Mouse (Mus musculus) lung, embryonic 14.5 days (tissue): ENCODE measurements around the gene Gsta3. TPM values are rescaled to one million over a fixed set of nuclear protein-coding genes. Genes with fewer than 3 reads are reported as not detected.

Source experiments
- ATAC-seq: fragments of 200-750 bp; cut with Nextera tagmentation; 2 replicates; pipeline ENCODE4 v1.8.0; 2017; ENCODE audit warnings: mild to moderate bottlenecking, moderate TSS enrichment, moderate library complexity; ENCODE audit not compliant: insufficient read depth
- DNase-seq: peaks from one replicate; pipeline ENCODE4 v3.0.0-alpha.2; 2015
- H3K27ac ChIP-seq: fragments of 300-500 bp; sonication (generic); 2 replicates; pipeline ENCODE4 v1.5.1; 2014; ENCODE audit warnings: low read depth, mild to moderate bottlenecking, moderate library complexity
- H3K27me3 ChIP-seq: fragments of 300-500 bp; sonication (generic); 2 replicates; pipeline ENCODE4 v1.6.1; 2014; ENCODE audit warnings: low read length, control low read depth; ENCODE audit not compliant: insufficient read depth
- H3K36me3 ChIP-seq: fragments of 300-500 bp; sonication (generic); 2 replicates; pipeline ENCODE4 v1.6.1; 2014; ENCODE audit warnings: control low read depth; ENCODE audit not compliant: insufficient read depth
- H3K4me1 ChIP-seq: fragments of 300-500 bp; sonication (generic); 2 replicates; pipeline ENCODE4 v1.6.1; 2014; ENCODE audit warnings: antibody characterized with exemption, control low read depth; ENCODE audit not compliant: insufficient read depth
- H3K4me2 ChIP-seq: fragments of 300-500 bp; sonication (generic); 2 replicates; pipeline ENCODE4 v1.6.1; 2014; ENCODE audit warnings: mild to moderate bottlenecking
- H3K4me3 ChIP-seq: fragments of 300-500 bp; sonication (generic); 2 replicates; pipeline ENCODE4 v1.5.1; 2014; ENCODE audit warnings: low read depth, low read length
- H3K9ac ChIP-seq: fragments of 300-500 bp; sonication (generic); 2 replicates; pipeline ENCODE4 v1.6.1; 2014
- H3K9me3 ChIP-seq: fragments of 300-500 bp; sonication (generic); 2 replicates; pipeline ENCODE4 v1.6.1; 2016; ENCODE audit warnings: low read depth, low read length, control low read depth
- CTCF ChIP-seq: IDR thresholded peaks from 2 replicates; pipeline ENCODE4 v1.5.1; 2016; ENCODE audit warnings: antibody characterized with exemption, low read depth
- whole genome bisulfite sequencing: fragments of 180-500 bp; shearing (Covaris S2); extraction: QIAGEN DNeasy Blood & Tissue Kit; methylation state at CpG from one replicate; pipeline ENCODE4 v1.1.7; 2014; 5-methylcytosine and 5-hydroxymethylcytosine counted together
- polyA plus RNA-seq: library from polyadenylated mRNA; unstranded; fragments of >200 nt; fragmentation: Nextera tagmentation; extraction: Ambion mirVana; gene quantifications from 2 replicates; pipeline ENCODE4 v1.2.1, GENCODE M21; 2014

Gene Gsta3
- polyA plus RNA-seq, 1 experiment from 2014 or later = 0.55 TPM

DNA sequence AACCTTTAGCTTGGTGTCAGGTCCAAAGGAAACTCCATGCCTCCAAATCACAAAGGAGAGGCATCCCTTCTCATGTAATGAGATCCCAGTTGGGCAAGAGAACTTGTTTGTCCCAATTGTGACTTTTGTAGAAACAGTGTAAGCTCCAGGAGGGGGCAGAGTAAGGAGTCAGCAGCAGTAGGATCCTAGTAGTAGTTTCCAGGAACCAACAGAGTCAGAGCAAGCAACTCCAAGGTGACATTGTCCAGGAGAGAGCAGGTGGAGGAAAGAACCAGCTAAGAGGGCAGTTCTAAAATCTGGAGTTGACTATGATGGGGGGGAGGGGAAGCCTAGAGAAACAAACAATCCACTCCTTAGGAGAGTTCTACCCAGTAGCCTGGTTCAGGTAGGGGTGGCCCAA is 7.5 kb downstream of the Gsta3 start:
- DNase-seq (no peak), ATAC-seq (no peak)
- no peaks in the 10 kb centered on the region for H3K9me3 ChIP-seq
- no peak overlapping the region for H3K9ac ChIP-seq
- no peak for TF ChIP-seq CTCF
- H3K27ac ChIP-seq = no peak overlapping the region
- H3K4me2 ChIP-seq = no peak overlapping the region
- no peaks in the 10 kb centered on the region for H3K27me3 ChIP-seq
- H3K36me3 ChIP-seq = no peaks in the 10 kb centered on the region
- no peak overlapping the region for H3K4me3 ChIP-seq
- H3K4me1 ChIP-seq = no peaks in the 10 kb centered on the region

DNA sequence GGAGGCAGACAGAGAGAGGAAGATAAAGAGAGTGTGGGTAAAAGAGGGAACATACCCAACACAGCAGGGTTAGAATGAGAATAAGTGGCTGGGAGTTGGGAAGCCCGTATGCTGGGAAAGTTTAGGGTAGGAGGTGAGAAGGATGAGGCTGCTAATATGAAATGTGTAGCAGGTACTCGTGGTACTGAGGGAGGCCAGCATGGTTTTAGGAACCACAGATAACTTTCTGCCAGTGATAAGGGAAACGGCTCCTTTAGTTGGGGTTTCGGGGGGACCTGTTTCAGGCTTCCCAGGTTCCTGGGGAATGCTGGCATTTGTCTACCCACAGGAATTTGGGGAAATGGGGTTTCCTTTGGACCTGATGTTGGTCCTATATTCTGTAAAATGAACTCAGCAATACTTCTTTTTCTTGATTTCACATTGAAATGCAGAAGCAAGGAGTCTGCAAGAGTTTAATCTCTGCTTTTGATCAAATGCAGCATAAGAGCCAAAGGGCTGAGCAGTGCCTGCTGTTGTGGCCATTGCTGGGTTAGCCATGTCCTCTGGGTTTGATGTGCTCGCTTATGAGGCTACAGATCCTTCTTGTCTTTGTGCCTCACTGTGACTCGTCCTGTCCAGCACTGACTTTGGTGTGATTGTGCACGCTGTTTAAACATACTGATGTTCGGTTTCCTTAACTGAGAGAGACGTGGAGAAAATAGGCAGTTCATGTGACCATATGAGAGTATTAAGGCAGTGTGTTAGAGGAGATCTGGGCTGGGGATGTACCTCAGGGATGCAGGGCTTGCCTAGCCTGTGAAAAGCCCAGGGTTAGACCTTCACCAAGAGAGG is 8.4 kb downstream of the Gsta3 start:
- H3K4me3 ChIP-seq = no peak overlapping the region
- no peak overlapping the region for H3K9ac ChIP-seq
- no peaks in the 10 kb centered on the region for H3K27me3 ChIP-seq
- H3K36me3 ChIP-seq = no peaks in the 10 kb centered on the region
- DNase-seq (no peak), ATAC-seq (no peak)
- TF ChIP-seq CTCF = no peak
- WGBS = 72% methylated on average over 9 of the region's 9 CpGs
- no peaks in the 10 kb centered on the region for H3K4me1 ChIP-seq
- H3K27ac ChIP-seq = no peak overlapping the region
- H3K4me2 ChIP-seq = no peak overlapping the region
- H3K9me3 ChIP-seq = no peaks in the 10 kb centered on the region

DNA sequence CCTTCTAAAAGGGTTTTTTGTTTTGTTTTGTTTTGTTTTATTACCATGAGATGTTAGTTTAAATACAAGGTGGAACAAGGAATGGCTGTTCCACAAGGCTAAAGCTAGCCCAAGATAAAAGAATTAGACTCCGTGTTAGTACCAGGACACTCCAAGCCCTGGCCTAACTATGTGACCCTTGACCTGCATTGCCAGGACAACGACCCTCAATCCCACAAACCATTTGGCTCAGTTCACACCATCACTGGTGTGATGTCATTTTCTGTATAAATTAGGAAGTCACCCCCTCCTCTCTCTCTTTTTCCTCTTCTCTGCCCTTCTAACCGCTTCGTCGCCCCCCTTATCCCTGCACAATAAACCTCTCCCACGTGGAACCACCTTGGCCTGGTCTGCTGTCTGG is 11.3 kb downstream of the Gsta3 start:
- H3K36me3 ChIP-seq = no peaks in the 10 kb centered on the region
- WGBS = 62% methylated on average over 6 of the region's 6 CpGs
- TF ChIP-seq CTCF = no peak
- no peaks in the 10 kb centered on the region for H3K4me1 ChIP-seq
- H3K27ac ChIP-seq = no peak overlapping the region
- no peaks in the 10 kb centered on the region for H3K9me3 ChIP-seq
- no peak overlapping the region for H3K9ac ChIP-seq
- DNase-seq (no peak), ATAC-seq (no peak)
- H3K4me2 ChIP-seq = no peak overlapping the region
- H3K4me3 ChIP-seq = no peak overlapping the region
- H3K27me3 ChIP-seq = no peaks in the 10 kb centered on the region

DNA sequence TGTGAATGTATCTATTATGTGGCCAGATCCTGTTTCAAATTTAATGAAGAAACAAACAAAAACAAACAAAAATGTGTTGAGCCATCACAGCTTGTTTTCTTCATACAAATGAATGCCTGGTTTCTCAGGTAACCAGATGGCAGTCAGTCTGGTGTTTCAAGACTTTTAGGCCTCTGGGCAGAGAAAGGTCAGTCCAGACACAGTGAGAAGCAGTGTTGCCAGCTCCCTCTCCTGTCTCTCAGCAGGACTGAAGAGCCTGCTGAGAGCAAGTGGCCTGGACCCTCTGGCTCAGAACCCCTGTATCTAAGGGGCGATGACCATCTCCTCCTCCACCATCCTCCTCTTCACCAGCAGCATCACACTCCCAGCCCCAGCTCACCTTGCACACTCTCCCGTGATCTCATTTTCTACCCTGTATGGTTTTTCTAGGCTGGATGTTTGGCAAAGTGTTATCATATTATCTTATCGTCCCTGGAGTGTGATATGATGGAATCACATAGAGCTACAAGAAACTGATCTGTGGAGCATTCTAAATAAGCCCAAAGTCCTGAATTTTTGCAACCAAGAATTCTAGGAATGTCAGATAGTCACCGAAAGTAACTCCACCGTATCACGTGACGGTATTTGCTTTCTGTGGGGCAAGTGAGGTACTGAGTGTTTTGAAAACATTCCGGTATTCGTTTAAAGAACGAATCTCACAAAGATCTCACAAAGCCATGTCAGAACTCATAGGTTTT is 12.3 kb downstream of the Gsta3 start:
- no peaks in the 10 kb centered on the region for H3K36me3 ChIP-seq
- no peak for ATAC-seq
- no peaks in the 10 kb centered on the region for H3K27me3 ChIP-seq
- H3K4me3 ChIP-seq = no peak overlapping the region
- peak; percentile 32 for DNase-seq
- no peak overlapping the region for H3K27ac ChIP-seq
- H3K9ac ChIP-seq = no peak overlapping the region
- H3K4me2 ChIP-seq = no peak overlapping the region
- TF ChIP-seq CTCF = no peak
- 48% methylated on average over 10 of the region's 10 CpGs for WGBS
- H3K9me3 ChIP-seq = no peaks in the 10 kb centered on the region
- no peaks in the 10 kb centered on the region for H3K4me1 ChIP-seq

DNA sequence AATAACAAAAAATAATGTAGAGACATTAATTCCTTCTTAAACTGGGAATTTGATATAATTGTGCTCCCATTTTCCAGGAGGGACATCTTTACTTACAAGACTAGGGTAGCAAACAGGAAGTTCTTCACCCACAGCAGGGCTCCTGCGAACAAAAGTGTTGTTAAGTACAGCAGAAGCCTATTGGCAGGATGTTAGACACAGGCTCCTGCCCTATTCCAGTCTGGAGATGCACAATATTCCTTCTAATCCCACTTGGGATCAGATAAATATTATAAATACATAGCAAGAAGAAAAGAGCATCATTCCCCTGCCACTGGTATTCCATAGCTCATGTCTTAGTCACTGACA is 12.9 kb downstream of the Gsta3 start:
- Histone ChIP-seq H3K36me3 (no peaks in the 10 kb centered on the region), H3K27ac (no peak overlapping the region), H3K4me3 (no peak overlapping the region), H3K9me3 (no peaks in the 10 kb centered on the region), H3K4me2 (no peak overlapping the region), H3K4me1 (no peaks in the 10 kb centered on the region), H3K9ac (no peak overlapping the region), H3K27me3 (no peaks in the 10 kb centered on the region)
- TF ChIP-seq CTCF = no peak
- WGBS = 67% methylated on average over 1 of the region's 1 CpGs
- DNase-seq (no peak), ATAC-seq (no peak)

DNA sequence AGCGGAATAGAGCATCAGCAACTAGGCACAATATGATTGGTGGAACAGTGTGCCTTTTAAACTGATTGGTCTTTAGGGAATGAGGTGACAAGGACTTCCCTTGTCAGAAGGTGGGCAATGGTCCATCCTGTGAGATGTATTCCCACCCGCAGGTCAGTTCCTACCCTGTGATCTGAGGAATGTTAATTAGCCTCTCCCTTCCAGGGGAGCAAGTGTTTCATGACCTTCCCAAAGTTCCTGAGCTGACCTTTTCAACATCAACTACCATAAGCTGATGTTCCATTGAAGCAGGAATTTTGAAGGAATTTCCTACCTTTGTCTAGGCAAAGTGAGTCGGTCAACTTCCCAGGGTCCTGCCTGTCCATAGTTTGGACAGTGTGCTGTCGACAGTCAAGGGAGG is 13.5 kb downstream of the Gsta3 start:
- WGBS = 65% methylated on average over 4 of the region's 4 CpGs
- no peak overlapping the region for H3K4me2 ChIP-seq
- no peaks in the 10 kb centered on the region for H3K9me3 ChIP-seq
- H3K27ac ChIP-seq = no peak overlapping the region
- no peak for TF ChIP-seq CTCF
- no peak overlapping the region for H3K9ac ChIP-seq
- H3K36me3 ChIP-seq = no peaks in the 10 kb centered on the region
- H3K27me3 ChIP-seq = no peaks in the 10 kb centered on the region
- no peak overlapping the region for H3K4me3 ChIP-seq
- no peak for DNase-seq
- no peak for ATAC-seq
- H3K4me1 ChIP-seq = no peaks in the 10 kb centered on the region

DNA sequence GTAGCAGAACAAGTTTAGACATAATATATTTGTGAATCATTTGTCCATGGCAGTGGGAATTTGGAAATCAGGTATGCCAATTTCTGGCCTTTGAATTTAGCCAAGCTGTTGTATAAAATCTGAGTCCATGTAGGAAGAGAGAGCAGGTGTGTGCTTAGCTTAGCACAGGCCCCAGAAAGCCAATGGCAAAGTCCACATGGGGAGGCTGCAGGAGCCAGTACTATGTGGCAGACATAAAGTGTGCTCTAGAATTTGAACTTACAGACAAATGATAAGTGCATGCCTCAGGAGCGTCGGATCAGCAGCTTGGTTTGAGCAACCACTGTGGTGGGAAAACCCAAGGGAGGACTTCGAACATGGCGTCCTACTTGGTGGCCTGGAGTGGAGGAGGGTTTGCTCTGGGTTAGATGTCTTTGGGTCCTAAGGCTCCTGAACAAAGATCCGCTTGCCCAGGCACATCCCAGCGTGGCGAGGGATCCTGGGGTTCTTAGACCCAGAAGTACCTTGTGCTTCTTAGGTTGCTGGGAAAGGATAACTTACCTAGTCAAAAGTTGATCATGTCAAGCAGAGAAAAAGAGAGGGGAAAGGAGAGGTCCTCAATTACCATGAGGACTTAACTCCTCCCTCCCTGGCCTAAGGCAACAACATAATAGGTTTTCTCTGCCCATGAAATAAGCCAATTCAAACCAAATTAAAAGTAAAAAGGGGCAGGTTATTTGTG is 15.4 kb downstream of the Gsta3 start:
- WGBS = 89% methylated on average over 7 of the region's 7 CpGs
- Histone ChIP-seq H3K9ac (no peak overlapping the region), H3K27ac (no peak overlapping the region), H3K4me2 (no peak overlapping the region), H3K9me3 (no peaks in the 10 kb centered on the region), H3K4me1 (no peaks in the 10 kb centered on the region), H3K4me3 (no peak overlapping the region), H3K27me3 (no peaks in the 10 kb centered on the region), H3K36me3 (no peaks in the 10 kb centered on the region)
- DNase-seq (no peak), ATAC-seq (no peak)
- no peak for TF ChIP-seq CTCF
